In the genomic region with DNA sequence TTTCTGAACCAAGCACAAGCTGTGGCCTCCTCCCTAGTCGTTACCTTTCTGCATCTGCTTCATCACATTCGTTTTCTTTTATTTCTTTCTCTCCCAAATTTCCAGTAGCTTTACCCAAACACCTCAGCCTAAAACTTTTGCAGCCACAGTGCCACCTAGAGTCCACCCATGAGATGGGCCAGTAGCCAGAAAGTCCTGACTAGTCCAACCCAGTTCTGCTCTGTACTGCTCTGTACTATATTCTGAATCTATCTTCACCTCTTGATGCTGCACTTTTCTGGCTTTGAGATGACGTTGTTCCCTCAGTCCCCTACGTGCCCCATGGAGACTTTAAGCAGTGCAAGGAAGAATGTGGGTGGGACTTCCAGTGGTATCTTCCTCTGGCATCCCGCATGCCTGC, we compare ENCODE assay signal across 9 mouse cellular contexts.
DNase-seq lines count a peak whose midpoint lies in the region; ATAC-seq lines count a peak whose summit lies in the region.
"Had no signal": no experiment of that assay in that cellular context is flagged by ENCODE, and none has a peak within 500 bp of the region (broad histone marks: within the 10 kb centered on the region; RNA-seq: fewer than 3 reads in every experiment).

No protein-coding gene starts in this region.

- no peak overlapping the region for H3K9ac ChIP-seq in forebrain, embryonic 14.5 days (ENCODE audit: low read length)
- H3K9ac ChIP-seq in hindbrain, embryonic 15.5 days: no peak overlapping the region
- H3K9ac ChIP-seq in stomach, embryonic 14.5 days (replicated peaks; ENCODE audit: low read depth, low read length): no peak overlapping the region
- H3K9ac ChIP-seq: liver, embryonic 13.5 days had no signal

- WGBS in forebrain, embryonic 14.5 days: 21% methylated on average over 5 of the region's 5 CpGs
- 23% methylated on average over 5 of the region's 5 CpGs for WGBS in hindbrain, embryonic 15.5 days
- 22% methylated on average over 5 of the region's 5 CpGs for WGBS in stomach, embryonic 14.5 days

- peak; percentile 30 to 36 for DNase-seq in cerebellum, adult 18-20 months
- DNase-seq in cerebellum, adult 11-12 months: no peak
- peak; percentile 72 to 80 for DNase-seq in adrenal gland, postnatal 36 days
- DNase-seq in forebrain, embryonic 14.5 days (ENCODE audit: low spot score): peak; percentile 70
- DNase-seq in layer of hippocampus, postnatal 14 days (ENCODE audit: low spot score in 2 of 2): peak; percentile 69 to 75
- peak; percentile 69 to 77 for DNase-seq in lung, postnatal 4 days
- DNase-seq: liver, embryonic 13.5 days had no signal

- H3K4me1 ChIP-seq in forebrain, embryonic 14.5 days (ENCODE audit: control insufficient read depth, insufficient read depth, low read length): no peaks in the 10 kb centered on the region
- H3K4me1 ChIP-seq in hindbrain, embryonic 15.5 days (replicated peaks): no peaks in the 10 kb centered on the region
- H3K4me1 ChIP-seq in stomach, embryonic 14.5 days (ENCODE audit: control insufficient read depth, insufficient read depth, low read length): no peaks in the 10 kb centered on the region
- H3K4me1 ChIP-seq: liver, embryonic 13.5 days had no signal

- no peak overlapping the region for H3K27ac ChIP-seq in forebrain, embryonic 14.5 days (ENCODE audit: low read depth, low read length)
- no peak overlapping the region for H3K27ac ChIP-seq in hindbrain, embryonic 15.5 days (replicated peaks)
- H3K27ac ChIP-seq in stomach, embryonic 14.5 days (ENCODE audit: low read length): no peak overlapping the region
- H3K27ac ChIP-seq: liver, embryonic 13.5 days had no signal

- H3K9me3 ChIP-seq in forebrain, embryonic 14.5 days (replicated peaks; ENCODE audit: control insufficient read depth, low read length): no peaks in the 10 kb centered on the region
- H3K9me3 ChIP-seq in hindbrain, embryonic 15.5 days: 0 out of 2 replicates have a peak, but pooled peaks cover 4% of the 10 kb centered on the region
- H3K9me3 ChIP-seq in stomach, embryonic 14.5 days (ENCODE audit: control insufficient read depth, low read depth, low read length): no peaks in the 10 kb centered on the region
- H3K9me3 ChIP-seq: liver, embryonic 13.5 days had no signal

- H3K36me3 ChIP-seq in forebrain, embryonic 14.5 days (ENCODE audit: control insufficient read depth, insufficient read depth, low read length): no peaks in the 10 kb centered on the region
- no peaks in the 10 kb centered on the region for H3K36me3 ChIP-seq in hindbrain, embryonic 15.5 days
- no peaks in the 10 kb centered on the region for H3K36me3 ChIP-seq in stomach, embryonic 14.5 days (ENCODE audit: control insufficient read depth, insufficient read depth, low read length)
- H3K36me3 ChIP-seq: liver, embryonic 13.5 days had no signal

- ATAC-seq in forebrain, embryonic 14.5 days: 0 out of 2 replicates have a peak, but pooled peaks have one; percentile 50
- ATAC-seq in hindbrain, embryonic 15.5 days (ENCODE audit: low FRiP score, low read depth): 0 out of 2 replicates have a peak, but pooled peaks have one; percentile 38
- ATAC-seq in stomach, embryonic 14.5 days (ENCODE audit: insufficient number of reproducible peaks, insufficient read depth, low FRiP score, low read depth): 0 out of 2 replicates have a peak, but pooled peaks have one; percentile 49

- H3K4me3 ChIP-seq in forebrain, embryonic 14.5 days (ENCODE audit: low read depth, low read length): no peak overlapping the region
- H3K4me3 ChIP-seq in hindbrain, embryonic 15.5 days: no peak overlapping the region
- H3K4me3 ChIP-seq in stomach, embryonic 14.5 days (ENCODE audit: low read depth, low read length): no peak overlapping the region
- H3K4me3 ChIP-seq: liver, embryonic 13.5 days had no signal

- no peaks in the 10 kb centered on the region for H3K27me3 ChIP-seq in forebrain, embryonic 14.5 days (replicated peaks; ENCODE audit: control insufficient read depth, insufficient read depth, low read length)
- 0 out of 2 replicates have a peak, but pooled peaks cover 6% of the 10 kb centered on the region for H3K27me3 ChIP-seq in hindbrain, embryonic 15.5 days
- H3K27me3 ChIP-seq in stomach, embryonic 14.5 days (ENCODE audit: control insufficient read depth, insufficient read depth, low read length): no peaks in the 10 kb centered on the region
- H3K27me3 ChIP-seq: liver, embryonic 13.5 days had no signal

- H3K4me2 ChIP-seq in forebrain, embryonic 14.5 days (ENCODE audit: low read length): no peak overlapping the region
- H3K4me2 ChIP-seq in hindbrain, embryonic 15.5 days: no peak overlapping the region
- no peak overlapping the region for H3K4me2 ChIP-seq in stomach, embryonic 14.5 days (replicated peaks; ENCODE audit: low read depth, low read length)
- H3K4me2 ChIP-seq: liver, embryonic 13.5 days had no signal
